Mouse (Mus musculus) lung, adult 2 months (tissue): ENCODE data around the gene Plekhg4.

Experiments
- CTCF ChIP-seq: fragments of 200-500 bp; IDR thresholded peaks from 2 replicates; pipeline ENCODE4 v1.5.1; 2011; ENCODE audit warnings: mild to moderate bottlenecking, low read length, control low read depth; ENCODE audit not compliant: insufficient read depth
- POLR2A ChIP-seq: fragments of 200-500 bp; IDR thresholded peaks from 2 replicates; pipeline ENCODE4 v1.6.1; 2011; ENCODE audit warnings: low read depth, mild to moderate bottlenecking, control low read depth, low read length, borderline replicate concordance; ENCODE audit errors: extremely low read depth

DNA sequence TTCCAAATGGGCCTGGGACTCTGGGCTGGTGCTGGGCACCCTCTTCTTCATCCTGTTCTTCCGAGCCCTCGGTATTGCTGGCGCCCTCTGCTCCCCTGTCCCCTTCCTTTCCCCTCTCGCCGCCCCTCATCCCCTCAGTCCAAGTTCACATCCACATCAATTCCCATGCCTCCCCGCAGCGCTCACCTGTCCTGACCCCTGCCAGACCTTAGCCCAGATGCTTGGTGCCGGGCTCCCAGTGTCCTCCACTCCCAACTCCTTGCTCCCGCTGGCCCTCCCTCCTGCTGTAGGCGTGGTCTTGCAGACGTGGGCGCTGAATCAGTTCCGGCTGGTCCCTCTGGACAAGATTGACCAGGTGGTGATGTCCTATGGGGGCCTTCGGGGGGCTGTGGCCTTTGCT lies 16.4 kb upstream of the Plekhg4 start:
- no peak for TF ChIP-seq CTCF
- no peak for TF ChIP-seq POLR2A
